Mouse (Mus musculus) neural tube, embryonic 15.5 days (tissue): Measurements from ENCODE around the gene Anxa11. TPM values are rescaled to one million over a fixed set of nuclear protein-coding genes. Genes with fewer than 3 reads are reported as not detected.
"Not testable (repeated sequence)": the region's sequence is repeated elsewhere in the genome, so short reads cannot be mapped to it uniquely, and the experiment has no call there.

Source experiments
- ATAC-seq: fragments of 200-750 bp; cut with Nextera tagmentation; 2 replicates; pipeline ENCODE4 v1.8.0; 2017; ENCODE audit warnings: mild to moderate bottlenecking, moderate TSS enrichment, moderate library complexity; ENCODE audit not compliant: low FRiP score
- H3K27ac ChIP-seq: fragments of 300-500 bp; sonication (generic); replicated peaks from 2 replicates; pipeline ENCODE4 v1.5.1; 2015; ENCODE audit warnings: mild to moderate bottlenecking, inconsistent platforms
- H3K27me3 ChIP-seq: fragments of 300-500 bp; sonication (generic); replicated peaks from 2 replicates; pipeline ENCODE4 v1.6.1; 2015; ENCODE audit warnings: inconsistent platforms
- H3K36me3 ChIP-seq: fragments of 300-500 bp; sonication (generic); 2 replicates; pipeline ENCODE4 v1.6.1; 2015; ENCODE audit warnings: inconsistent platforms
- H3K4me1 ChIP-seq: fragments of 300-500 bp; sonication (generic); 2 replicates; pipeline ENCODE4 v1.6.1; 2015; ENCODE audit warnings: inconsistent platforms
- H3K4me2 ChIP-seq: fragments of 300-500 bp; sonication (generic); 2 replicates; pipeline ENCODE4 v1.6.1; 2015; ENCODE audit warnings: inconsistent platforms, mild to moderate bottlenecking, moderate library complexity
- H3K4me3 ChIP-seq: fragments of 300-500 bp; sonication (generic); replicated peaks from 2 replicates; pipeline ENCODE4 v1.5.1; 2015; ENCODE audit warnings: mild to moderate bottlenecking, inconsistent platforms
- H3K9ac ChIP-seq: fragments of 300-500 bp; sonication (generic); replicated peaks from 2 replicates; pipeline ENCODE4 v1.6.1; 2015; ENCODE audit warnings: mild to moderate bottlenecking, inconsistent platforms
- H3K9me3 ChIP-seq: fragments of 300-500 bp; sonication (generic); replicated peaks from 2 replicates; pipeline ENCODE4 v1.6.1; 2016; ENCODE audit warnings: inconsistent platforms
- WGBS: fragments of 180-500 bp; shearing (Covaris S2); methylation state at CpG from one replicate; pipeline ENCODE4 v1.1.7; 2015; ENCODE audit warnings: mixed read lengths; 5-methylcytosine and 5-hydroxymethylcytosine counted together
- polyA plus RNA-seq: library from polyadenylated mRNA; unstranded; fragments of >200 nt; fragmentation: Nextera tagmentation; extraction: Ambion mirVana; gene quantifications from 2 replicates; pipeline ENCODE4 v1.2.1, GENCODE M21; 2015

Anxa11 gene
- polyA plus RNA-seq, 1 experiment from 2014 or later, result 2.3 TPM

DNA sequence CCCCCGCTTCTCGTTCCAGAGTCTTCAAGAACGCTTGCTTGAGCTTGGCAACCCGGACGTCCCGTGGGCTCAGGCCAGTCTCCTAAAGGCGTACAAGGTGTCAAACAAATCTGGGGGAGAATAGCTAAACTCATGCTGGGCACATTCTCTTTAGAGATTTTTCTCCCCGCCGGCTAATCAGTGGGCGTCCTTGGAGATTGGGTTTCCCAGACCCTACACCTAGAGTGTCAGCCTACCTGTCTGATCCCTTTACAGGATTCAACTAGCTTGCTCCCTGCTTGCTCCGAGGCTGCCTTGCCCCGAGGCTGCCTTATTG is 690 bp downstream of the Anxa11 start:
- Histone ChIP-seq H3K4me3 (peak overlapping the region; percentile 47), H3K9me3 (no peaks in the 10 kb centered on the region)

DNA sequence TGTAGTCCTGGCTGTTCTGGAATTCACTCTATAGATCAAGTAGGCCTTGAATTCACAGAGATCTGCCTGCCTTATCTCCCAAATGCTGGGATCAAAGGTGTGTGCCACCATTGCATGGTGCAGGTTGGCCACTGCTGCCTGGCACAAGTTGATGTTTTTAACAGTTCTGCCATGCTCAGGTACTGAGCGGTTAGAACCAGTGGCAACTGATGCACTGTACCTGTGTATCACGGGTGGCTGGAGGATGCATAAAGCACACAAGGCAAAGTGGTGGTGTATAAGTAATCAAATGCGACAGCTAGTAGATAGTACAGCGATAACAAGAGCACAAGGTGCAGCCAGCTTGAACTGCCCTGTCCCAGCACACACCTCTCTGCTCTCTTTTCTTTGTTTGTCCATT is 2.4 kb downstream of the Anxa11 start:
- H3K27me3 ChIP-seq, result peaks cover 48% of the 10 kb centered on the region
- ATAC-seq, result no peak

More for the DNA sequence above, 690 bp downstream of the Anxa11 start:
- Histone ChIP-seq H3K36me3 (no peaks in the 10 kb centered on the region), H3K9ac (0 out of 2 replicates have a peak overlapping the region, but pooled peaks have one; percentile 47), H3K27ac (no peak overlapping the region), H3K4me1 (peaks cover 22% of the 10 kb centered on the region), H3K27me3 (peaks cover 44% of the 10 kb centered on the region), H3K4me2 (peak overlapping the region; percentile 96)
- ATAC-seq, result no peak
- WGBS, result 2% methylated on average over 12 of the region's 12 CpGs

DNA sequence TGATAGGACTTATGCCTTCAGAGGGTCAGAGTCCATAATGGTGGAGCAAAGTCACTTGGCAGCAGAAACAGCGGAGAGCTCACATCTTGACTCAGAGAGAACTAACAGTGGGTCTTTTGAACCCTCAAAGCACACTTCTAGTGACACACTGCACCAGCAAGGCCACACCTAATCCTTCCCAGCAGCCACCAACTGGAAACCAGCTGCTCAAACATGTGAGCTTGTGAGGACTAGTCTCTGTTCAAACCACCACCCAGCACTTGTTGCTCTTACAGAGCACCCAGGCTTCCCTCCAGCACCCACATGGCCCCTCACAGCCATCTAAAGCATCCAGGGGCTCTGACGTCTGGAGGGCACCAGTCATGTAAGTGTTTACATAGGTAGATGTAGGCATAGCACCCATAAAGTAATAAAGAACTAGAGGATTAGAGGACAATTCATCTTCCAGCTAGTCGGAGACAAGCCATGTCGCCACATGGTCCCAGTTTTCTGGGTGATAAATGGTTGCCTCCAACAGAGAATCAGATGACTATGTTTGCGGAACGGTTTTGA is 4.0 kb downstream of the Anxa11 start:
- H3K27me3 ChIP-seq, result peaks cover 40% of the 10 kb centered on the region
- H3K4me3 ChIP-seq, result no peak overlapping the region
- H3K9me3 ChIP-seq, result no peaks in the 10 kb centered on the region
- H3K4me1 ChIP-seq, result peaks cover 22% of the 10 kb centered on the region
- no peak overlapping the region for H3K27ac ChIP-seq
- H3K36me3 ChIP-seq, result no peaks in the 10 kb centered on the region
- 74% methylated on average over 6 of the region's 6 CpGs for WGBS
- H3K4me2 ChIP-seq, result no peak overlapping the region
- ATAC-seq, result no peak
- no peak overlapping the region for H3K9ac ChIP-seq

More for the DNA sequence above, 2.4 kb downstream of the Anxa11 start:
- Histone ChIP-seq H3K36me3 (no peaks in the 10 kb centered on the region), H3K27ac (no peak overlapping the region), H3K9me3 (no peaks in the 10 kb centered on the region), H3K4me2 (no peak overlapping the region), H3K9ac (no peak overlapping the region), H3K4me1 (peaks cover 23% of the 10 kb centered on the region), H3K4me3 (no peak overlapping the region)
- WGBS, result 92% methylated on average over 4 of the region's 4 CpGs

DNA sequence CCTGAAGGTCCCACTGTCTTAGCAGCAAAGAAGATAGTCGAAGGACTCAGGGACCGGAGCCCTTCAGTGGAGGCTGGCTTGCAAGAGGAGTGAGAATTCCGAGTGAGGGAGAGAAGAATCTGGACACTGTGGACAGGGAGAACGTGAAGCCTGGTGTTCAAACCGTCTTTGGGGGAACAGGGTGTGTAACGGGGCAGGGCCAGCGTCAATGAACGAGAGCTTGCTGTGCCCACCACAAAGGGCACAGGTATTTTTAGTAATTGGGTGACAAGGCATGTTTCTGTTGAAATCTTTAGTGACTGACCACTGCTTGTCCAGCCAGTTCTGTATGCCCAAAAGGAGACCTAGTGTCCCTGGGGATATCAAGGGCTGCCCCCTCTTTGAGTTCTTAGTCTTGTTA is 4.6 kb downstream of the Anxa11 start:
- ATAC-seq, result no peak

DNA sequence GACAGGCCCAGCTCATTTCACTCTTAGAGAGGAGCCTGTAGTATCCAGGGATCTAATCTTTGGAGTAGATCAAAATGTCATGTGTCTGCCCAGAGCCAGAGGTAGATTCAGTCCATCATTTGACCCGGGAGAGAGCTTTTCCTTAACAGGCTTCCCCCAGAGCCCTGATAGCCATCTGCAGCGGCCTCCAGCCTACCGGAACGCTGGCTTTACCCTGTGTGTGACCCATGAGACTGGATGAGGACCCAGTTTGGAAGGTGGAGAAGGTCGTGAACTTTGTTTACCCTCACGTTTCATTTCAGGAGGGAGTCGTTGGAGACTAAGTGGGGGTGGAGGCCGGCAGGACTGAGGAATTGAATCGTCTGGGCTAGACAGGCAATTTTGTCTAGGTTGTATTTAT is 5.7 kb downstream of the Anxa11 start:
- ATAC-seq, result no peak
- H3K9ac ChIP-seq, result no peak overlapping the region
- no peak overlapping the region for H3K4me2 ChIP-seq
- no peak overlapping the region for H3K4me3 ChIP-seq
- H3K36me3 ChIP-seq, result no peaks in the 10 kb centered on the region
- no peak overlapping the region for H3K27ac ChIP-seq
- 22% methylated on average over 9 of the region's 9 CpGs for WGBS
- peaks cover 24% of the 10 kb centered on the region for H3K27me3 ChIP-seq
- no peaks in the 10 kb centered on the region for H3K9me3 ChIP-seq
- peaks cover 8% of the 10 kb centered on the region for H3K4me1 ChIP-seq

More for the DNA sequence above, 4.6 kb downstream of the Anxa11 start:
- H3K27ac ChIP-seq, result no peak overlapping the region
- no peak overlapping the region for H3K9ac ChIP-seq
- no peaks in the 10 kb centered on the region for H3K9me3 ChIP-seq
- 93% methylated on average over 8 of the region's 8 CpGs for WGBS
- no peak overlapping the region for H3K4me3 ChIP-seq
- no peaks in the 10 kb centered on the region for H3K36me3 ChIP-seq
- H3K4me2 ChIP-seq, result no peak overlapping the region
- H3K27me3 ChIP-seq, result peaks cover 35% of the 10 kb centered on the region
- peaks cover 19% of the 10 kb centered on the region for H3K4me1 ChIP-seq

DNA sequence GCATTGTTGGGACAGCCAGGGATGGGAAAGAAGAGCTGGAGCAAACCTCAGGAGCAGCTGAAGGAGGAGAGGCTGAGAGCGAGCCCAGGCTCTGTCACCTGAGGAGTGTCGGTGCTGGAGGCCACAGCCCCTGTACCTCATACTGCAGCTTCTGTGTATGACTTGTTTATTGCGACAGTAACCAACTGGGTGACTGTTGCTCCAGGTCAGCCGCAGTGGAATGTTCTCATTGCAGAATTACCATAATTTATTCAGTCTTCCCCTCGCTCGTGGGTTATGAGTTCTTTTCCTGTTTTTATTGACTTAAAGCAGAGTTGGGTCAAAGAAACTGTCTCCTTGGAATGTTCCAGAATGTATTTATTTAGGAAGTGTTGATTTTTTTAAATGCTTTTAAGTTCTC is 6.3 kb downstream of the Anxa11 start:
- no peaks in the 10 kb centered on the region for H3K36me3 ChIP-seq
- no peak for ATAC-seq
- H3K9ac ChIP-seq, result no peak overlapping the region
- WGBS, result 67% methylated on average over 6 of the region's 6 CpGs
- H3K9me3 ChIP-seq, result no peaks in the 10 kb centered on the region
- peaks cover 18% of the 10 kb centered on the region for H3K27me3 ChIP-seq
- no peak overlapping the region for H3K27ac ChIP-seq
- H3K4me1 ChIP-seq, result peaks cover 4% of the 10 kb centered on the region; the same call in 1 of the 2 replicates
- H3K4me2 ChIP-seq, result no peak overlapping the region
- H3K4me3 ChIP-seq, result no peak overlapping the region

DNA sequence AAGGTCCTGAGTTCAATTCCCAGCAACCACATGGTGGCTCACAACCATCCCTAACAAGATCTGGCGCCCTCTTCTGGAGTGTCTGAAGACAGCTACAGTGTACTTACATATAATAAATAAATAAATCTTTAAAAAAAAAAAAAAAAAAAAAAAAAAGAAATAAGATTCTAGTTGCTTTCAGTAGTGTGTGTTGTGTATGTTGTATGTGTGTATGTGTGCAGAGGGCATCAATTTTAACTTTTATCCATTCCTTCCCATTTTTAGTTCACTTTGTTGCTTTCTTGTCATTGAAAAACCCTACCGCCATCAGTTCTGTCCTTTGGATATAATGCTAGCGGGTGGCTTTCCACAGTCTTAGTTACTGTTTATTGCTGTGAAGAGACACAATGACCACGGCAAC is 6.8 kb downstream of the Anxa11 start:
- H3K27ac ChIP-seq, result not testable (repeated sequence)

DNA sequence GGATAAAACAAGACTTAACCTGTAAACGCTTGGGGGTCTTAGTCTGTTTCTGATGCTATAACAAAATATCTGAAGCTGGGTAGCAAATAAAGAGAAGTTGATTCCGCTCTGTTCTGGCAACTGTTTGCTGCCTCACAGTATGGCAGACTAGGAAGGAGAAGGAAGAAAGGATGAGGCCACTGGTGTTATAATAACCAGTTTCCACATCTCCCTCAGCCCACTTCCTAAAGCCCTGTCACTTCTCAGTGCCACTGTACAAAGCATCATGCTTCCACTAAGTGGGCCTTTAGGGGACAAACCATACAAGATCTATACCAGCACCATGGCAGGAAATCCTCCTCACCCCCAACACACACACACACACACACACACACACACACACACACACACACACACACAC is 8.5 kb downstream of the Anxa11 start:
- H3K27ac ChIP-seq, result no peak overlapping the region
- 93% methylated on average over 2 of the region's 2 CpGs for WGBS
- peaks cover 4% of the 10 kb centered on the region; the same call in 1 of the 2 replicates for H3K4me1 ChIP-seq
- peaks cover 4% of the 10 kb centered on the region; the same call in 1 of the 2 replicates for H3K27me3 ChIP-seq
- H3K36me3 ChIP-seq, result no peaks in the 10 kb centered on the region
- no peak overlapping the region for H3K9ac ChIP-seq
- H3K4me3 ChIP-seq, result no peak overlapping the region
- no peak overlapping the region for H3K4me2 ChIP-seq
- H3K9me3 ChIP-seq, result no peaks in the 10 kb centered on the region
- no peak for ATAC-seq

More for the DNA sequence above, 6.8 kb downstream of the Anxa11 start:
- H3K9me3 ChIP-seq, H3K4me3 ChIP-seq, H3K9ac ChIP-seq, H3K4me2 ChIP-seq, H3K36me3 ChIP-seq, ATAC-seq, H3K4me1 ChIP-seq: not testable (repeated sequence)
- WGBS, result 73% methylated on average over 3 of the region's 4 CpGs
- H3K27me3 ChIP-seq, result peaks cover 14% of the 10 kb centered on the region

DNA sequence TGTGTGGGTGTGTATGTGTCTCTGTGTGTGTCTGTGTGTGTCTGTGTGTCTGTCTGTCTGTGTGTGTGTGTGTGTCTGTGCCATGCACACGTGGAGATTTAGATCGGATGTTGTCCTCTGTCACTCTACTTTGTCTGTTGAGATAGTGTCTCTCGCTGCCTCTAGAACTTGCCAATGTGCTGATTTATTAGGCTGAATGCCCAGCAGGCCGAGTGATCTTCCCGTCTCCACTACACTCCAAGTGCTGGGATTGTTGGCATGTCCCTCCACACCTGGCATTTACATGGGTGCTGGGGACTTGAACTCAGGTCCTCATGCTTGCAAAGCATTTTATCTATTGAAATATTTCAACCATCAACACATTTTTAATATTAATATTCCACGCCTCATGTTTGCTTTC is 9.2 kb downstream of the Anxa11 start:
- 75% methylated on average over 6 of the region's 6 CpGs for WGBS
- Histone ChIP-seq H3K27me3 (peaks cover 4% of the 10 kb centered on the region; the same call in 1 of the 2 replicates), H3K27ac (no peak overlapping the region), H3K4me1 (peaks cover 4% of the 10 kb centered on the region; the same call in 1 of the 2 replicates), H3K9ac (no peak overlapping the region), H3K4me3 (no peak overlapping the region), H3K9me3 (no peaks in the 10 kb centered on the region), H3K4me2 (no peak overlapping the region), H3K36me3 (no peaks in the 10 kb centered on the region)
- no peak for ATAC-seq

DNA sequence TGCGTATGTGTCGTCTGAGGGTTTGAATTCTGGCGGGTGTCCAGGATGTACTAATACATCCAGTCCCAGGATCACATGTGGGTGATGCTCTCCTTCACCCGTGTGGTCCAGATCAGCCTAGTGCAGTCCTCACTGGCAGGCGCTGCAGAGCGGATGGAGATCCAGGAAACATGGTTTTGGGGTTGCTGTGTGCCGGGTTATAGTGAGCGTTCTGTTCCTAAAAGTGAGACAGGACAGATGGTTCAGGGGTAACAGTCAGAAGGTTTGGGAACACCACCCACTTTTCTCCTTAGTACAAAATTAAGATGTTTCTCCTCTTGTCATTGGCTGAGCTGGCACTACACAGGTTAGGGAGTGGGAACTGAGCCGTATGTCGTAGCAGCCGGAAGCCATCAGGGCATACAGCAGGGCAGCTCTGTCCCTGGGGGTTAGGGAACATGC is 10.2 kb downstream of the Anxa11 start:
- 81% methylated on average over 11 of the region's 11 CpGs for WGBS

DNA sequence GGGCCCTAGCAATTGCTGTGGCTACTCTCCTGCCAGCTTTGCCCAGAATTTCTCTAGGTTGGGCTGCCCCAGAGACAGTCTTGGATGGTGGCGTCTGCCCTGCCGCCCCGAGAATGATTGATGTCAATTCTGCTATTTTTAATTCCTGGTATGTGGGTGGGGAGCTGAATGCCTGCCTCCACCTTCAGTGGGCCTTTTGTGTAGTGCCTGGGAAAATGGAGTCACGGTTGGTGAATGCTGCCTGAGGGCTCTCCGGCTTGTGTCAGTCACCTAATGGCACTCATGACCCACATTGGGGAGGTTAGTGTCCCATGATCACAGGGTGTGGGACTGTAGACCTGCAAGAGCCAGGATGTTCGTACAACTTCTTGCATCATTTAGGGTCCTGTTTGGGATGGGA is 11.3 kb downstream of the Anxa11 start:
- Histone ChIP-seq H3K9ac (no peak overlapping the region), H3K4me1 (no peaks in the 10 kb centered on the region), H3K36me3 (no peaks in the 10 kb centered on the region), H3K27me3 (no peaks in the 10 kb centered on the region), H3K9me3 (no peaks in the 10 kb centered on the region), H3K4me2 (no peak overlapping the region), H3K4me3 (no peak overlapping the region), H3K27ac (no peak overlapping the region)
- 65% methylated on average over 6 of the region's 6 CpGs for WGBS
- no peak for ATAC-seq

More for the DNA sequence above, 10.2 kb downstream of the Anxa11 start:
- Histone ChIP-seq H3K4me1 (peaks cover 4% of the 10 kb centered on the region; the same call in 1 of the 2 replicates), H3K9me3 (no peaks in the 10 kb centered on the region), H3K27me3 (peaks cover 4% of the 10 kb centered on the region; the same call in 1 of the 2 replicates), H3K4me2 (no peak overlapping the region), H3K27ac (no peak overlapping the region), H3K4me3 (no peak overlapping the region), H3K36me3 (no peaks in the 10 kb centered on the region), H3K9ac (no peak overlapping the region)
- no peak for ATAC-seq

DNA sequence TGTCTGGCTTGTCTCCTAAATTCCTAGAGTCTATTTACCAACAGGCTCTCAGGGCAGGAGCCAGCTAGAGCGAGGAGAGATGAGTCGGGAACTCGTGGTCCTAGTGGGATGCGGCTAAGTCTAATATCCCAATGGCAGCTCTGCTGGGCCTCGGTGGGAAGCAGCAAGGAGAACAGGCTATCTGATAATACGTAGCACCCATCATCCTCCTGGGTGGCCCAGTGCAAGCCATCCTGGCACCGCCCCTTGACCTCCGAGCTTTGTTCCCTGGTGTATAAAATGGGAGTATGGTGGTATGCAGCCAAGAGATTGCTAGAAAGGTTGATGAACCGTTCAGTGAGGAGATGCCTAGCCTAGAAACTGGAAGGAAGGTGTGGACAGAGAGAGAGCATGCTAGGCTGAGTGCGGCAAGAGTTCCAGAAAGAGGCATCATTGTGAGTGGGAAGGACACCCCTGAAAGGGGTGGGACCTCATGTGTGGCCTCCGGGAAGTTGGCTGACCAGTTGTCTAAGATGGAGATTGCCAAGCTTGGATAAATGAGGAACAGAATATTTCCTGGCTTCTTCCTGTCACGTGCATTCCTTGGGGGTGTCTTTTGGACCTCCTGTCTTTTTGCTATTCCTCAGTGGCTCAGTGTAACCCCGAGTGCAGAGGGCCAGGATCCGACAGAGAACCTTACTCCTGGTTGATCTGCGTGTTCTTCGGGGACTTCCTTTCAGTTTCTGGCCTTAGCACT is 11.9 kb downstream of the Anxa11 start:
- Histone ChIP-seq H3K27ac (no peak overlapping the region), H3K4me3 (no peak overlapping the region), H3K4me1 (no peaks in the 10 kb centered on the region), H3K27me3 (no peaks in the 10 kb centered on the region), H3K9me3 (no peaks in the 10 kb centered on the region), H3K9ac (no peak overlapping the region), H3K4me2 (no peak overlapping the region), H3K36me3 (no peaks in the 10 kb centered on the region)
- ATAC-seq, result no peak
- WGBS, result 92% methylated on average over 16 of the region's 16 CpGs
